Mouse (Mus musculus) stomach, embryonic 14.5 days (tissue): ENCODE data around the gene Hivep2. TPM values are rescaled to one million over a fixed set of nuclear protein-coding genes. Genes with fewer than 3 reads are reported as not detected.

Experiments used
- ATAC-seq: fragments of 200-750 bp; cut with Nextera tagmentation; 2 replicates; pipeline ENCODE4 v1.8.0; 2017; ENCODE audit warnings: low read depth, moderate TSS enrichment; ENCODE audit not compliant: insufficient number of reproducible peaks, insufficient read depth, low FRiP score
- H3K27ac ChIP-seq: fragments of 300-500 bp; sonication (generic); 2 replicates; pipeline ENCODE4 v1.5.1; 2014; ENCODE audit warnings: mild to moderate bottlenecking, low read length, moderate library complexity, mixed read lengths
- H3K27me3 ChIP-seq: fragments of 300-500 bp; sonication (generic); 2 replicates; pipeline ENCODE4 v1.6.1; 2014; ENCODE audit warnings: low read length, control low read depth, mixed read lengths; ENCODE audit not compliant: control insufficient read depth, insufficient read depth
- H3K36me3 ChIP-seq: fragments of 300-500 bp; sonication (generic); 2 replicates; pipeline ENCODE4 v1.6.1; 2014; ENCODE audit warnings: mild to moderate bottlenecking, control low read depth, low read length, moderate library complexity, mixed read lengths; ENCODE audit not compliant: control insufficient read depth, insufficient read depth
- H3K4me1 ChIP-seq: fragments of 300-500 bp; sonication (generic); 2 replicates; pipeline ENCODE4 v1.6.1; 2014; ENCODE audit warnings: low read length, control low read depth, mixed read lengths; ENCODE audit not compliant: control insufficient read depth, insufficient read depth
- H3K4me2 ChIP-seq: fragments of 300-500 bp; sonication (generic); replicated peaks from 2 replicates; pipeline ENCODE4 v1.6.1; 2014; ENCODE audit warnings: low read depth, low read length, control low read depth
- H3K4me3 ChIP-seq: fragments of 300-500 bp; sonication (generic); 2 replicates; pipeline ENCODE4 v1.5.1; 2014; ENCODE audit warnings: low read depth, low read length, control low read depth
- H3K9ac ChIP-seq: fragments of 300-500 bp; sonication (generic); replicated peaks from 2 replicates; pipeline ENCODE4 v1.6.1; 2014; ENCODE audit warnings: low read depth, mild to moderate bottlenecking, control low read depth, low read length, moderate library complexity, mixed read lengths
- H3K9me3 ChIP-seq: fragments of 300-500 bp; sonication (generic); 2 replicates; pipeline ENCODE4 v1.6.1; 2016; ENCODE audit warnings: low read depth, low read length, control low read depth; ENCODE audit not compliant: control insufficient read depth
- WGBS: fragments of 180-500 bp; shearing (Covaris S2); extraction: QIAGEN DNeasy Blood & Tissue Kit; methylation state at CpG from one replicate; pipeline ENCODE4 v1.1.7; 2014; 5-methylcytosine and 5-hydroxymethylcytosine counted together
- polyA plus RNA-seq: library from polyadenylated mRNA; unstranded; fragments of >200 nt; fragmentation: Nextera tagmentation; extraction: Ambion mirVana; gene quantifications from 2 replicates; pipeline ENCODE4 v1.2.1, GENCODE M21; 2014

Gene Hivep2
- polyA plus RNA-seq, 1 experiment from 2014 or later: 10.6 TPM

GRCm38 (mm10) chr10:14100041-14100440 is 134.2 kb downstream of the Hivep2 start:
- Histone ChIP-seq H3K4me1 (no peaks in the 10 kb centered on the region), H3K36me3 (no peaks in the 10 kb centered on the region), H3K9me3 (no peaks in the 10 kb centered on the region), H3K9ac (no peak overlapping the region), H3K4me2 (no peak overlapping the region), H3K4me3 (no peak overlapping the region), H3K27ac (no peak overlapping the region), H3K27me3 (no peaks in the 10 kb centered on the region)
- ATAC-seq: no peak
- 86% methylated on average over 8 of the region's 8 CpGs for WGBS

GRCm38 (mm10) chr10:14100847-14101246 is 135.0 kb downstream of the Hivep2 start:
- Histone ChIP-seq H3K9me3 (no peaks in the 10 kb centered on the region), H3K4me2 (no peak overlapping the region), H3K4me3 (no peak overlapping the region), H3K36me3 (no peaks in the 10 kb centered on the region), H3K9ac (no peak overlapping the region), H3K27ac (no peak overlapping the region), H3K27me3 (no peaks in the 10 kb centered on the region), H3K4me1 (no peaks in the 10 kb centered on the region)
- 79% methylated on average over 3 of the region's 3 CpGs for WGBS
- no peak for ATAC-seq

- WGBS: 89% methylated on average over 5 of the region's 5 CpGs
- H3K4me3 ChIP-seq: no peak overlapping the region
- H3K27ac ChIP-seq: no peak overlapping the region
- no peak overlapping the region for H3K9ac ChIP-seq
- H3K27me3 ChIP-seq: no peaks in the 10 kb centered on the region
- no peaks in the 10 kb centered on the region for H3K36me3 ChIP-seq
- no peak for ATAC-seq
- no peak overlapping the region for H3K4me2 ChIP-seq
- H3K4me1 ChIP-seq: no peaks in the 10 kb centered on the region
- H3K9me3 ChIP-seq: no peaks in the 10 kb centered on the region
Measured at GRCm38 (mm10) chr10:14101966-14102365, 136.1 kb downstream of the Hivep2 start.

- H3K4me1 ChIP-seq: no peaks in the 10 kb centered on the region
- ATAC-seq: no peak
- H3K27ac ChIP-seq: no peak overlapping the region
- no peak overlapping the region for H3K9ac ChIP-seq
- no peaks in the 10 kb centered on the region for H3K27me3 ChIP-seq
- WGBS: 15% methylated on average over 7 of the region's 7 CpGs
- no peaks in the 10 kb centered on the region for H3K9me3 ChIP-seq
- no peak overlapping the region for H3K4me3 ChIP-seq
- H3K4me2 ChIP-seq: no peak overlapping the region
- no peaks in the 10 kb centered on the region for H3K36me3 ChIP-seq
Measured at GRCm38 (mm10) chr10:14107980-14108671, 142.3 kb downstream of the Hivep2 start.

GRCm38 (mm10) chr10:14115846-14116245 is 150.0 kb downstream of the Hivep2 start:
- H3K36me3 ChIP-seq: no peaks in the 10 kb centered on the region
- H3K9ac ChIP-seq: no peak overlapping the region
- no peak overlapping the region for H3K27ac ChIP-seq
- H3K27me3 ChIP-seq: no peaks in the 10 kb centered on the region
- no peaks in the 10 kb centered on the region for H3K4me1 ChIP-seq
- no peak overlapping the region for H3K4me3 ChIP-seq
- 65% methylated on average over 4 of the region's 4 CpGs for WGBS
- no peak for ATAC-seq
- H3K9me3 ChIP-seq: no peaks in the 10 kb centered on the region
- no peak overlapping the region for H3K4me2 ChIP-seq

- Histone ChIP-seq H3K27me3 (no peaks in the 10 kb centered on the region), H3K4me2 (no peak overlapping the region), H3K27ac (no peak overlapping the region), H3K4me3 (no peak overlapping the region), H3K36me3 (no peaks in the 10 kb centered on the region), H3K9me3 (no peaks in the 10 kb centered on the region), H3K4me1 (no peaks in the 10 kb centered on the region), H3K9ac (no peak overlapping the region)
- WGBS: 86% methylated on average over 5 of the region's 5 CpGs
- no peak for ATAC-seq
Measured at GRCm38 (mm10) chr10:14116978-14117377, 151.1 kb downstream of the Hivep2 start.

- Histone ChIP-seq H3K27ac (no peak overlapping the region), H3K9me3 (no peaks in the 10 kb centered on the region), H3K36me3 (no peaks in the 10 kb centered on the region), H3K27me3 (no peaks in the 10 kb centered on the region), H3K4me1 (no peaks in the 10 kb centered on the region), H3K4me3 (no peak overlapping the region), H3K9ac (no peak overlapping the region), H3K4me2 (no peak overlapping the region)
- WGBS: 93% methylated on average over 5 of the region's 5 CpGs
- no peak for ATAC-seq
Measured at GRCm38 (mm10) chr10:14119201-14119600, 153.3 kb downstream of the Hivep2 start.

- no peak for ATAC-seq
- Histone ChIP-seq H3K9me3 (no peaks in the 10 kb centered on the region), H3K36me3 (no peaks in the 10 kb centered on the region), H3K27ac (no peak overlapping the region), H3K4me3 (no peak overlapping the region), H3K4me2 (no peak overlapping the region), H3K4me1 (no peaks in the 10 kb centered on the region), H3K9ac (no peak overlapping the region), H3K27me3 (no peaks in the 10 kb centered on the region)
- WGBS: 91% methylated on average over 3 of the region's 3 CpGs
Measured at GRCm38 (mm10) chr10:14120512-14120911, 154.6 kb downstream of the Hivep2 start.

- H3K36me3 ChIP-seq: peaks cover 4% of the 10 kb centered on the region; the same call in 1 of the 2 replicates
- H3K4me3 ChIP-seq: no peak overlapping the region
- no peak overlapping the region for H3K9ac ChIP-seq
- H3K27me3 ChIP-seq: no peaks in the 10 kb centered on the region
- WGBS: 90% methylated on average over 12 of the region's 12 CpGs
- ATAC-seq: no peak
- no peak overlapping the region for H3K27ac ChIP-seq
- no peak overlapping the region for H3K4me2 ChIP-seq
- H3K4me1 ChIP-seq: no peaks in the 10 kb centered on the region
- no peaks in the 10 kb centered on the region for H3K9me3 ChIP-seq
Measured at GRCm38 (mm10) chr10:14127826-14128225, 162.0 kb downstream of the Hivep2 start.
